Mouse (Mus musculus) midbrain, embryonic 10.5 days (tissue): ENCODE measurements around the gene Galnt12. TPM values are rescaled to one million over a fixed set of nuclear protein-coding genes. Genes with fewer than 3 reads are reported as not detected.
"Not testable (repeated sequence)": the region's sequence is repeated elsewhere in the genome, so short reads cannot be mapped to it uniquely, and the experiment has no call there.

Source experiments
- DNase-seq: peaks from one replicate; pipeline ENCODE4 v3.0.0-alpha.2; 2017; ENCODE audit warnings: low spot score
- H3K27ac ChIP-seq: fragments of 300-500 bp; sonication (generic); replicated peaks from 2 replicates; pipeline ENCODE4 v1.5.1; 2016; ENCODE audit warnings: mild to moderate bottlenecking
- H3K27me3 ChIP-seq: fragments of 300-500 bp; sonication (generic); 2 replicates; pipeline ENCODE4 v1.6.1; 2016; ENCODE audit warnings: low read depth, mild to moderate bottlenecking; ENCODE audit not compliant: poor library complexity, severe bottlenecking
- H3K36me3 ChIP-seq: fragments of 300-500 bp; sonication (generic); 2 replicates; pipeline ENCODE4 v1.6.1; 2016; ENCODE audit warnings: mild to moderate bottlenecking, moderate library complexity
- H3K4me1 ChIP-seq: fragments of 300-500 bp; sonication (generic); 2 replicates; pipeline ENCODE4 v1.6.1; 2016
- H3K4me3 ChIP-seq: fragments of 300-500 bp; sonication (generic); 2 replicates; pipeline ENCODE4 v1.5.1; 2016; ENCODE audit warnings: mild to moderate bottlenecking, moderate library complexity
- H3K9me3 ChIP-seq: fragments of 300-500 bp; sonication (generic); replicated peaks from 2 replicates; pipeline ENCODE4 v1.6.1; 2016; ENCODE audit warnings: mild to moderate bottlenecking
- WGBS: fragments of 180-500 bp; shearing (Covaris S2); methylation state at CpG from one replicate; pipeline ENCODE4 v1.1.7; 2016; 5-methylcytosine and 5-hydroxymethylcytosine counted together
- polyA plus RNA-seq: library from polyadenylated mRNA; unstranded; fragments of >200 nt; fragmentation: Nextera tagmentation; extraction: Ambion mirVana; gene quantifications from 2 replicates; pipeline ENCODE4 v1.2.1, GENCODE M21; 2016

Galnt12 gene
- 6.5 and 7.8 TPM in 2 replicates for polyA plus RNA-seq

DNA sequence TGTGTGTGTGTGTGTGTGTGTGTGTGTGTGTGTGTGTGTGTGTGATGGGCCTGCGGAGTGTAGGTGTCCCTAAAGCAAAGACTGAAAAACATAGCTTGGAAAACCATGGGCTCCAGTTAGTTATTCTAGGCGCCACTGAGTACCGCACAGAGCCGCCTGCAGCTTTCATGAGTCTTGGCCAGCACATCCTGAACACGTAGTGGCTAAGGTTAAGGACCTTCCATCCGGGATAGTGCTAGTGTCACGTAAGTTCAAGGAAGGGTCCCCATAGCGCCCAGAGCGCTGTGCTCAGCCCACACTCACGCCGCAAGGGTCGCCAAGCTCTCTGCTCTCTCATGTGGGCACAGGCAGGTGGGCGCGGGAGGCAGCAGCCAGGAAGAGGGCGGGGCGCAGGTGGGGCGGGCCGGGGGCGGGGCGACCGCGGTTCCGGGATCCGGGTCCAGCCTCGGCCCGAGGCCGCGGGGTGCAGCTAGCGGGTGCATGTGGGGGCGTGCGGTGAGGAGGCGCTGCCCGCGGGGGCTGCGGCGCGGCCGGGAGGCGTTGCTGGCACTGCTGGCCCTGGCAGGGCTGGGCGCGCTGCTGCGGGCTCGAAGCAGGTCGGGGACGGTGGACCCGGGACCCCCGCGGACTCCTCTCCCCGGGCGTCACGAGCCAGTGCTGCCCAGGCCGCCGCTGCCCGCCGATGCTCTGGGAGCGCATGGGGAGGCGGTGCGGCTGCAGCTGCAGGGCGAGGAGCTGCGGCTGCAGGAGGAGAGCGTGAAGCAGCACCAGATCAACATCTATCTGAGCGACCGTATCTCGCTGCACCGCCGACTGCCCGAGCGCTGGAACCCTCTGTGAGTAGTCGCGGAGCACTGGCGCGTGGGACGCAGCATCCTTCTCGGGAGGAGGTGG is at the start of gene Galnt12:
Gene Galnt12, plus strand, starts transcription at position 417 of the 894 bp plus-strand sequence.
- peak within 1 kb of the TSS; percentile 81 for H3K27ac ChIP-seq
- peaks cover 38% of the 10 kb centered on the region for H3K4me1 ChIP-seq
- under 1% methylated on average over 72 of the region's 74 CpGs for WGBS
- H3K27me3 ChIP-seq, result peaks cover 69% of the 10 kb centered on the region
- peak within 1 kb of the TSS; percentile 89 for H3K4me3 ChIP-seq
- H3K9me3 ChIP-seq, result no peaks in the 10 kb centered on the region
- DNase-seq, result peak; percentile 60
- no peaks in the 10 kb centered on the region for H3K36me3 ChIP-seq

DNA sequence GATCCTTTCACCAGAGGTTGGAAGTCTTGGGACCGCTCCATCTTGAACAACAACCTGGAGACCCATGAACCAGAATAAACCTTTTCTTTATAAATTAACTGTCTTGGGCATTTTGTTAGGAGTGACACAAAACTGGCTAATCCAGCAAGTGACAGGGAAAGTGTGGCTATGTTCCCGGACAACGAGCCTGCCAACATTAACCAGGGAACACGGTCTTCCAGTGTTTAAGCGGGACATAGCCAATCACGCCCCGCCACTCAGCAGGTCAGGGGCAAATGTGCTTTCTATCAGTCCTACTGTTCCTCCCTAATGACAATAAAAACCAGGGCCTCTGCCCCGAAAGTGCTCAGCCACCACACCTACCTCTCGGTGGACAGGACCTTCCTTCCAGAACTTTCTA is 47.8 kb upstream of the Galnt12 start:
- WGBS, result 93% methylated on average over 9 of the region's 9 CpGs
- H3K4me1 ChIP-seq, result 0 out of 2 replicates have a peak, but pooled peaks cover 4% of the 10 kb centered on the region

GRCm38 (mm10) chr4:47046974-47047373 is 44.7 kb upstream of the Galnt12 start:
- peaks cover 6% of the 10 kb centered on the region for H3K27me3 ChIP-seq
- no peak for DNase-seq
- no peak overlapping the region for H3K4me3 ChIP-seq
- 94% methylated on average over 6 of the region's 6 CpGs for WGBS
- no peaks in the 10 kb centered on the region for H3K9me3 ChIP-seq
- no peaks in the 10 kb centered on the region; the same call in 1 of the 2 replicates for H3K36me3 ChIP-seq
- peaks cover 23% of the 10 kb centered on the region for H3K4me1 ChIP-seq
- H3K27ac ChIP-seq, result no peak overlapping the region

More for the DNA sequence above, 47.8 kb upstream of the Galnt12 start:
- Histone ChIP-seq H3K27me3 (no peaks in the 10 kb centered on the region), H3K36me3 (peaks cover 9% of the 10 kb centered on the region), H3K9me3 (no peaks in the 10 kb centered on the region), H3K27ac (no peak overlapping the region), H3K4me3 (no peak overlapping the region)
- no peak for DNase-seq

GRCm38 (mm10) chr4:47047765-47048164 is 43.9 kb upstream of the Galnt12 start:
- H3K4me1 ChIP-seq, result peaks cover 23% of the 10 kb centered on the region
- H3K27ac ChIP-seq, result no peak overlapping the region
- no peak for DNase-seq
- no peak overlapping the region for H3K4me3 ChIP-seq
- 76% methylated on average over 4 of the region's 4 CpGs for WGBS
- H3K36me3 ChIP-seq, result no peaks in the 10 kb centered on the region; the same call in 1 of the 2 replicates
- H3K27me3 ChIP-seq, result peaks cover 12% of the 10 kb centered on the region
- H3K9me3 ChIP-seq, result no peaks in the 10 kb centered on the region

DNA sequence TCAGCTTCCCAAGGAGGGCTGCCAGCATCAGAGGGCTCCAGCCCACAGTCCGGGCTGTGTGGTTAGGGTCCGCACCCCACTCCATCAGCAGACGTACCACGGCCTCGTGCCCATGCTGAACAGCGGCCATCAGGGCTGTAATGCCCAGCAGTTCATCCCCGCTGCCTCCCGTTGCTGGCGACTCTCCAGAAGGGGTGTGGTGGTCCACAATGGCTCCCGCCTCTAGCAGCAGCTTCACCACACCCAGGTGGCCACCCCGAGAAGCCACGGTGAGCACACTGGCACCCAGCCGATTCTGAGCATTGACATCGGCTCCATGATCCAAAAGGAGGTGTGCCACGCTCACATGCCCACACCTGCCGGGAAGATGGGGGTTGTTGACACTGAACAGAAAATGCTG is 42.5 kb upstream of the Galnt12 start:
- Histone ChIP-seq H3K27ac (no peak overlapping the region), H3K27me3 (peaks cover 21% of the 10 kb centered on the region), H3K9me3 (0 out of 2 replicates have a peak, but pooled peaks cover 3% of the 10 kb centered on the region), H3K4me1 (peaks cover 23% of the 10 kb centered on the region), H3K4me3 (no peak overlapping the region), H3K36me3 (no peaks in the 10 kb centered on the region)
- 94% methylated on average over 16 of the region's 16 CpGs for WGBS
- no peak for DNase-seq

- H3K27ac ChIP-seq, result peak overlapping the region; percentile 65
- DNase-seq, result peak; percentile 88
- H3K4me3 ChIP-seq, result peak overlapping the region; percentile 1; the same call in 1 of the 2 replicates
- H3K27me3 ChIP-seq, result peaks cover 21% of the 10 kb centered on the region
- no peaks in the 10 kb centered on the region for H3K36me3 ChIP-seq
- H3K9me3 ChIP-seq, result 0 out of 2 replicates have a peak, but pooled peaks cover 3% of the 10 kb centered on the region
- WGBS, result 0% methylated on average over 1 of the region's 1 CpGs
- H3K4me1 ChIP-seq, result peaks cover 23% of the 10 kb centered on the region
These were observed 41.5 kb upstream of the Galnt12 start for GRCm38 (mm10) chr4:47050167-47050566.

DNA sequence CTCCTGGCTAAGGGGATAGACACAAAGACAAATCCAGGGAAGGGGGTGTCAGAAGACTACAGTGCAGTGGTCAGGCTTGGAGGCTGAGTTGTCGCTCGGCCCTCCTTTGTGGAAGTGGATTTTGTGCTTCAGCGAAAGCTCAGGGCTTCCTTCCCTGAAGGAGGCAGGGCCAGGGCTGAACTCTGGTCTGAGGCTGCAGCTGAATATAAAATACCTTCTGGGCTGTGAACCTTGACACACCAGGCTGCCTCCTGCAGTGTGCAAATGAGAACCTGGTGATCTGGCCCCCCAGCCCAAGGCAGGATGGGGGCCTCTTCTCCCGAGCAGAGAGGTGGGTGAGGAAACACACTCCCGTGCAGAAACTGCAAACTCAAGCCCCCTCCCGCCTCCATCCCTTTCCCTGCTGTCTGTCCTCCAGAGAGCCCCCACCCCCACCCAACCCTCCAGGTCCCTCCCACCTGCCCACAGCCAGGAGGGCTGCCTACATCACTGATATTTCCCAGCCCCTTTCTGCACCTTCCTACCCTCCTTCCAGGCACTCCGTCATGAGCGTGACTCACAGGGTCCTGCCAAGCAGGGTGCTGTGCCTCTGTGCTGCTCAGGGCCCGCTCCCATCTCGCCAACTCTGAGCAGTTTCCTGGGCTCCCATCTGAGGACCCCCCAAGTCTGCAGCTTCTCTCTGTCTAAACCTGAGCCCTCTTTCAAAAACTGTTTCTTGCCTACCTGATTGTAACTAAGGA is 40.9 kb upstream of the Galnt12 start:
- no peak for DNase-seq
- peak overlapping the region; percentile 1; the same call in 1 of the 2 replicates for H3K4me3 ChIP-seq
- WGBS, result 14% methylated on average over 10 of the region's 10 CpGs
- 0 out of 2 replicates have a peak, but pooled peaks cover 3% of the 10 kb centered on the region for H3K9me3 ChIP-seq
- peaks cover 23% of the 10 kb centered on the region for H3K4me1 ChIP-seq
- no peaks in the 10 kb centered on the region for H3K36me3 ChIP-seq
- peak overlapping the region; percentile 65 for H3K27ac ChIP-seq
- H3K27me3 ChIP-seq, result peaks cover 27% of the 10 kb centered on the region

- no peak overlapping the region for H3K4me3 ChIP-seq
- no peak overlapping the region for H3K27ac ChIP-seq
- 0 out of 2 replicates have a peak, but pooled peaks cover 3% of the 10 kb centered on the region for H3K9me3 ChIP-seq
- H3K4me1 ChIP-seq, result peaks cover 28% of the 10 kb centered on the region
- no peaks in the 10 kb centered on the region for H3K36me3 ChIP-seq
- no peak for DNase-seq
- 82% methylated on average over 9 of the region's 9 CpGs for WGBS
- H3K27me3 ChIP-seq, result peaks cover 35% of the 10 kb centered on the region
These were observed 39.8 kb upstream of the Galnt12 start for GRCm38 (mm10) chr4:47051905-47052304.

GRCm38 (mm10) chr4:47055170-47055569 is 36.5 kb upstream of the Galnt12 start:
- H3K27ac ChIP-seq, H3K9me3 ChIP-seq, DNase-seq, H3K4me3 ChIP-seq, H3K36me3 ChIP-seq: not testable (repeated sequence)
- H3K27me3 ChIP-seq, result peaks cover 35% of the 10 kb centered on the region
- H3K4me1 ChIP-seq, result peaks cover 33% of the 10 kb centered on the region
- WGBS, result 91% methylated on average over 9 of the region's 9 CpGs

GRCm38 (mm10) chr4:47055570-47056080 is 36.1 kb upstream of the Galnt12 start:
- Histone ChIP-seq H3K27me3 (peaks cover 35% of the 10 kb centered on the region), H3K27ac (no peak overlapping the region), H3K4me1 (peaks cover 28% of the 10 kb centered on the region), H3K4me3 (no peak overlapping the region), H3K9me3 (0 out of 2 replicates have a peak, but pooled peaks cover 3% of the 10 kb centered on the region), H3K36me3 (no peaks in the 10 kb centered on the region)
- WGBS, result 92% methylated on average over 6 of the region's 6 CpGs
- no peak for DNase-seq

DNA sequence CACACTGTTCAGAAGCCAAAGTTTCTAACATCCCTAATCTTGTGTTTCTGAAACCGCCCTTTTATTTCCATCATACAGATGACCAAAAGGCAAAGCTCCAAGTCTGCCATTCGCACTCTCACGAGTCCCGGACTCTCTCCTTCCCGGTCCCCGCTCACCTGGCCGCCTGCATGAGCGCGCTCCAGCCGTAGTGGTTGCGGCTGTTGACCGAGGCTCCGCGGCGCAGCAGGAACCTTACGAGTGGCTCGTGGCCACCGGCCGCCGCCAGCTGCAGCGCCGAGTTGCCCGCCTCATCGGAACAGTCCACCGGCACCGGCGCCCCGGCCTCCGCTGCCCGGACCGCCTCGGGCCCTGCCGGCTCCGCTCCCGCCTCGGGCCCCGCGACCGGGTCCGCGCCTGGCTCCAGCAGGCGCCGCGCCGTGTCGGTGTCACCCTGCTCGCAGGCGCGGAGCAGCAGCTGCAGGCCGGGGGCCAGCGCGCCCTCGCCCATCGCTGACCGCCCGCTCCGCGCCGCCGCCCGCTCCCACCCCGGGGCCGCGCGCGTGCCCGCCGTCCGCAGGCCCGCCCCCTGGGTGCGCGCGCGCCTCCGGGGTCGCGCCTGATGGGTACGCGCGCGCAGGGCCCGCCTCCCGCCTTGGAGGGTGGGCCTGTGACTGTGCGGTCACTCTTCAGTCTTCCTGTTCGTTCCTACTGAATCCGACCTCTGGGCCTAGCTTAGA is 34.8 kb upstream of the Galnt12 start, which contains the start of gene Anks6:
Gene Anks6, minus strand, starts transcription at position 637 of the 719 bp plus-strand sequence.
- under 1% methylated on average over 82 of the region's 86 CpGs for WGBS
- H3K27me3 ChIP-seq, result peaks cover 29% of the 10 kb centered on the region
- 0 out of 2 replicates have a peak, but pooled peaks cover 3% of the 10 kb centered on the region for H3K9me3 ChIP-seq
- H3K36me3 ChIP-seq, result no peaks in the 10 kb centered on the region
- DNase-seq, result peak; percentile 76
- peak within 1 kb of the TSS; percentile 90 for H3K27ac ChIP-seq
- H3K4me3 ChIP-seq, result peak within 1 kb of the TSS; percentile 82
- peaks cover 16% of the 10 kb centered on the region for H3K4me1 ChIP-seq
